11 mouse cellular contexts compared by ENCODE assay signal in the genomic region with DNA sequence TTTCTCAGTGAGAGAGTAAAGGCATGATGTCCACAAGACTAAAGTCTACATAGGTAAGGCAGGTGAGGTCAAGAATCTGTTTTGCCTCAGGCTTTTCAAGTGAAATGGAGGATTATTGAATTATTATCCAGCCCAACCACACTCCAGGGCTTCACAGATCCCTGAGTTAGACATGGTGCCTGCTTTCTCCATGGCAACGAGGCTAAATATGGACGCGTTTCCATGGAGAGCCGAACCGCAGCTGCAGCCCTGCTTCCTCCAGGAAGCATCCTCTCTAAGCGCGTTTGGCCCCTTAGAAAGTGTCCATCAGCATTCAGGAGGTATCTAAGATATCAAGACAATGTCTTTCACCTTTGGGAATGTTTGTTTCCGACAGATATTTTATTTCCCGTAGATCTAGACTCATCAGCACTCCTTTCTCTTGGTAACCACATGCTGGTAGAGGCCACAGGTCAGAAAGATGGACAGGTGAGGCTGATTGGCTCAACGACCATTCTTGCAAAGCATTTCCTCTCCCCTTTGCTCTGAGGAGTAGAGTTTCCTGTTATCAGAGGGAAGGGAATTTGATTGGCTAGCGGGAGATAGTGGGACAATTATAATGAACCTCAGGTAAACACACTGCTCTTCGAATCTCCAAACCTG. TPM values are rescaled to one million over a fixed set of nuclear protein-coding genes. Genes with fewer than 3 reads are reported as not detected.
DNase-seq lines count a peak whose midpoint lies in the region; ATAC-seq lines count a peak whose summit lies in the region.
"Had no signal": no experiment of that assay in that cellular context is flagged by ENCODE, and none has a peak within 500 bp of the region (broad histone marks: within the 10 kb centered on the region; RNA-seq: fewer than 3 reads in every experiment).

No protein-coding gene starts in this region.

- H3K4me1 ChIP-seq in neural tube, embryonic 11.5 days (ENCODE audit: control insufficient read depth, insufficient read depth, low read length): no peaks in the 10 kb centered on the region

- no peak overlapping the region for H3K27ac ChIP-seq in neural tube, embryonic 11.5 days (ENCODE audit: low read depth, low read length)
- H3K27ac ChIP-seq: heart, adult 2 months had no signal

- no peaks in the 10 kb centered on the region; the same call in 1 of the 2 replicates for H3K36me3 ChIP-seq in neural tube, embryonic 11.5 days (ENCODE audit: control insufficient read depth, insufficient read depth, low read length)
- H3K36me3 ChIP-seq: G1E had no signal

- H3K9me3 ChIP-seq in neural tube, embryonic 11.5 days (ENCODE audit: control insufficient read depth, low read length): no peaks in the 10 kb centered on the region
- H3K9me3 ChIP-seq: G1E had no signal

- no peak overlapping the region for H3K9ac ChIP-seq in neural tube, embryonic 11.5 days (ENCODE audit: low read length)

- no peak overlapping the region for H3K4me2 ChIP-seq in neural tube, embryonic 11.5 days (ENCODE audit: low read depth)

- no peak overlapping the region for H3K4me3 ChIP-seq in neural tube, embryonic 11.5 days (ENCODE audit: low read depth, low read length)
- H3K4me3 ChIP-seq: heart, adult 2 months had no signal

- H3K27me3 ChIP-seq in neural tube, embryonic 11.5 days (ENCODE audit: control insufficient read depth, insufficient read depth, low read length): 0 out of 2 replicates have a peak, but pooled peaks cover 2% of the 10 kb centered on the region

- peak; percentile 74 for DNase-seq in brain, adult 2 months (ENCODE audit: low read depth, low spot score)
- peak; percentile 48 for DNase-seq in embryo, embryonic 10.5 days (ENCODE audit: low spot score)
- peak; percentile 23 for DNase-seq in layer of hippocampus, adult 9-11 months
- DNase-seq in neural tube, embryonic 11.5 days (ENCODE audit: low spot score): peak; percentile 70
- no peak for DNase-seq in T-cell, adult 2 months (ENCODE audit: low spot score)
- no peak for DNase-seq in c-Kit-positive CD71-positive TER-119-positive erythroid progenitor cells, embryonic 14.5 days (ENCODE audit: low spot score)
- DNase-seq in urinary bladder, postnatal 10 days (ENCODE audit: low spot score): no peak
- DNase-seq: heart, adult 2 months; kidney, adult 11 months had no signal

- ATAC-seq in neural tube, embryonic 11.5 days (ENCODE audit: insufficient read depth, low FRiP score, low TSS enrichment): peak; percentile 79
- ATAC-seq in CD4-positive, CD25-positive, alpha-beta regulatory T cell, adult 4 months: no peak

- 64% methylated on average over 12 of the region's 12 CpGs for WGBS in neural tube, embryonic 11.5 days

RNA-seq across cellular contexts. Expression of gene Rai2, which starts 59.6 kb away (rescaled TPM):
- polyA plus RNA-seq in neural tube, embryonic 11.5 days (2014; fragmentation: Nextera tagmentation; extraction: Ambion mirVana): 12.4 and 15.7 TPM in 2 replicates
- not detected for polyA plus RNA-seq in CD4-positive, CD25-positive, alpha-beta regulatory T cell, adult 4 months (2017; shearing (Covaris generic))
- polyA plus RNA-seq: G1E had no signal

Comparison
In these comparisons a context has a peak if more than half of its experiments do, and no peak if none do; other contexts are left out.
1. DNase-seq: peak in brain, adult 2 months (single experiment), embryo, embryonic 10.5 days (single experiment), layer of hippocampus, adult 9-11 months (single experiment) and neural tube, embryonic 11.5 days (single experiment); none in T-cell, adult 2 months (single experiment), c-Kit-positive CD71-positive TER-119-positive erythroid progenitor cells, embryonic 14.5 days (single experiment) and urinary bladder, postnatal 10 days (single experiment).
2. RNA of gene Rai2, which starts 59.6 kb away (polyA plus RNA-seq): 12.4 to 15.7 TPM in neural tube, embryonic 11.5 days; not detected in CD4-positive, CD25-positive, alpha-beta regulatory T cell, adult 4 months; every median in the first group is over 10 times any median in the second.